Mouse (Mus musculus): ENCODE measurements around the gene Gm21887.
"Not testable (repeated sequence)": the region's sequence is repeated elsewhere in the genome, so short reads cannot be mapped to it uniquely, and the experiment has no call there.

DNA sequence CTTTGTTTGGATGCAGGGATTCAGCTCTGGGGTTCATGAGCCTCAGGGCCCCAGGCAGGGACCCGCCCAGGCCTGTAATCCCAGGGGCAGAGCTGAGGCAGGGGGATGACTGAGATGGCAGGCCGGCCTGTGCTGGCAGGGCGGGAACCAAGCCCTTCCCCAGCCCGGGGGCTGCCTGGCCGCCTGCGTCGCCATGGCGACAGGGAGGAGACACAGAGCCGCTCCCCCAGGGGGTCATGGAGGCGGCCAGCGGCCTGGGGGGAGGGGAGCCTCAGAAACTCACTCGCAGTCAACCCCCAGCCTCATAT lies 8.1 kb upstream of the Gm21887 start:
- not testable (repeated sequence) for TF ChIP-seq CTCF, POLR2A (IDR thresholded peaks at IDR 0.05; ENCODE audit: extremely low read depth, insufficient read depth, low read length)

Data from cortical plate, adult 2 months (tissue).